8 mouse cellular contexts compared by ENCODE assay signal in the genomic region with DNA sequence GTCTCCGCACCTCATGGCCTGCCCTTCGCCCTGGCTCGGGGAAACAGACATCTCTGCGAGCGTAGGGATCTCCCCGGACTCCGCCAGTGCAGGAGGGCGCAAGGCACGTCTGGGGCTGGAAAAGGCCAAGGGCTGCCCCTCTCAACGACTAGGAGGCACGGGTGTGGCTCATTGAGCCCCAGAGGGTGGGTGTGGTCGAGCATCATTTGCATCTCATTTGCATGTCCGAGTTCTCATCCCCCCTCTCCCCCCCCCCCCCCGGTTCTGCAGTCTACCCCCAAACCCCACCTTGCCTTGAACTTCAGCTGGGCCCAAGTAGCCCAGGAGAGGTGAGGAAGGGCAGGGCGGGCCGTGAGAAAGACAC. TPM values are rescaled to one million over a fixed set of nuclear protein-coding genes. Genes with fewer than 3 reads are reported as not detected.
A peak's percentile ranks its signal among the peaks of the same experiment; 100 is the strongest.
DNase-seq lines count a peak whose midpoint lies in the region; ATAC-seq lines count a peak whose summit lies in the region.

No protein-coding gene starts in this region.

- H3K4me3 ChIP-seq in liver, embryonic 11.5 days (ENCODE audit: low read depth, low read length) = peak overlapping the region; percentile 30; the same call in 1 of the 2 replicates
- H3K4me3 ChIP-seq in embryonic facial prominence, embryonic 15.5 days (replicated peaks) = peak overlapping the region; percentile 48
- peak overlapping the region; percentile 57 for H3K4me3 ChIP-seq in limb, embryonic 10.5 days
- peak overlapping the region; percentile 49; the same call in 1 of the 2 replicates for H3K4me3 ChIP-seq in neural tube, embryonic 15.5 days (replicated peaks)

- no peak overlapping the region for H3K27ac ChIP-seq in liver, embryonic 11.5 days (ENCODE audit: low read depth, low read length)
- no peak overlapping the region for H3K27ac ChIP-seq in embryonic facial prominence, embryonic 15.5 days (replicated peaks)
- peak overlapping the region; percentile 66 for H3K27ac ChIP-seq in limb, embryonic 10.5 days
- peak overlapping the region; percentile 77 for H3K27ac ChIP-seq in neural tube, embryonic 15.5 days (replicated peaks)

- ATAC-seq in liver, embryonic 11.5 days (replicated peaks; ENCODE audit: low FRiP score) = no peak
- ATAC-seq in embryonic facial prominence, embryonic 15.5 days (ENCODE audit: insufficient number of reproducible peaks, low FRiP score, low TSS enrichment, low read depth) = no peak
- no peak for ATAC-seq in neural tube, embryonic 15.5 days (ENCODE audit: low FRiP score)

- DNase-seq in liver, embryonic 11.5 days (ENCODE audit: low spot score) = no peak
- no peak for DNase-seq in liver
- DNase-seq in limb, embryonic 10.5 days (ENCODE audit: low spot score) = no peak
- no peak for DNase-seq in urinary bladder, postnatal 25 days (ENCODE audit: low spot score)
- DNase-seq in layer of hippocampus, adult 9-10 months (ENCODE audit: low spot score) = no peak
- DNase-seq in cerebellum, adult 8-10 months = no peak

- no peaks in the 10 kb centered on the region for H3K9me3 ChIP-seq in liver, embryonic 11.5 days (ENCODE audit: control insufficient read depth, low read length)
- H3K9me3 ChIP-seq in embryonic facial prominence, embryonic 15.5 days (replicated peaks) = no peaks in the 10 kb centered on the region
- no peaks in the 10 kb centered on the region for H3K9me3 ChIP-seq in limb, embryonic 10.5 days (replicated peaks)
- H3K9me3 ChIP-seq in neural tube, embryonic 15.5 days (replicated peaks) = no peaks in the 10 kb centered on the region

- H3K36me3 ChIP-seq in liver, embryonic 11.5 days (ENCODE audit: control insufficient read depth, insufficient read depth, low read length) = no peaks in the 10 kb centered on the region
- H3K36me3 ChIP-seq in embryonic facial prominence, embryonic 15.5 days = no peaks in the 10 kb centered on the region
- H3K36me3 ChIP-seq in limb, embryonic 10.5 days = no peaks in the 10 kb centered on the region
- no peaks in the 10 kb centered on the region for H3K36me3 ChIP-seq in neural tube, embryonic 15.5 days

- H3K4me2 ChIP-seq in liver, embryonic 11.5 days = peak overlapping the region; percentile 88
- peak overlapping the region; percentile 25 for H3K4me2 ChIP-seq in embryonic facial prominence, embryonic 15.5 days (replicated peaks)
- peak overlapping the region; percentile 99 for H3K4me2 ChIP-seq in neural tube, embryonic 15.5 days

- 13% methylated on average over 15 of the region's 16 CpGs for WGBS in liver, embryonic 11.5 days
- WGBS in embryonic facial prominence, embryonic 15.5 days = 11% methylated on average over 14 of the region's 16 CpGs
- WGBS in limb, embryonic 10.5 days = 9% methylated on average over 16 of the region's 16 CpGs
- 9% methylated on average over 15 of the region's 16 CpGs for WGBS in neural tube, embryonic 15.5 days

- peaks cover 18% of the 10 kb centered on the region for H3K4me1 ChIP-seq in liver, embryonic 11.5 days (replicated peaks; ENCODE audit: control insufficient read depth, insufficient read depth, low read length)
- peaks cover 31% of the 10 kb centered on the region for H3K4me1 ChIP-seq in embryonic facial prominence, embryonic 15.5 days
- H3K4me1 ChIP-seq in limb, embryonic 10.5 days = peaks cover 54% of the 10 kb centered on the region
- H3K4me1 ChIP-seq in neural tube, embryonic 15.5 days = peaks cover 76% of the 10 kb centered on the region

- no peak overlapping the region for H3K9ac ChIP-seq in liver, embryonic 11.5 days (ENCODE audit: low read depth, low read length)
- H3K9ac ChIP-seq in embryonic facial prominence, embryonic 15.5 days = no peak overlapping the region
- 0 out of 2 replicates have a peak overlapping the region, but pooled peaks have one; percentile 36 for H3K9ac ChIP-seq in neural tube, embryonic 15.5 days (replicated peaks)

- H3K27me3 ChIP-seq in liver, embryonic 11.5 days (replicated peaks; ENCODE audit: control insufficient read depth, insufficient read depth, low read length) = peaks cover 96% of the 10 kb centered on the region
- H3K27me3 ChIP-seq in embryonic facial prominence, embryonic 15.5 days = peaks cover 98% of the 10 kb centered on the region
- peaks cover 100% of the 10 kb centered on the region for H3K27me3 ChIP-seq in limb, embryonic 10.5 days (ENCODE audit: low read depth, poor library complexity, severe bottlenecking)
- H3K27me3 ChIP-seq in neural tube, embryonic 15.5 days (replicated peaks) = peaks cover 9% of the 10 kb centered on the region; the same call in 1 of the 2 replicates

RNA-seq across cellular contexts. Expression of a gene that starts 3.4 kb away (rescaled TPM):
- 12.8 and 13.3 TPM in 2 replicates for polyA plus RNA-seq in liver, embryonic 11.5 days (2014; fragmentation: Nextera tagmentation; extraction: Ambion mirVana)
- 17.9 and 18.0 TPM in 2 replicates for polyA plus RNA-seq in embryonic facial prominence, embryonic 15.5 days (2015; fragmentation: Nextera tagmentation; extraction: Ambion mirVana)
- polyA plus RNA-seq in limb, embryonic 10.5 days (2016; fragmentation: Nextera tagmentation; extraction: Ambion mirVana) = 16.2 and 16.8 TPM in 2 replicates
- polyA plus RNA-seq in neural tube, embryonic 15.5 days (2015; fragmentation: Nextera tagmentation; extraction: Ambion mirVana) = 25.8 and 30.9 TPM in 2 replicates

Comparison
In these comparisons a context has a peak if more than half of its experiments do, and no peak if none do; other contexts are left out.
1. H3K27ac ChIP-seq: peak in limb, embryonic 10.5 days (single experiment) and neural tube, embryonic 15.5 days (single experiment); none in liver, embryonic 11.5 days (single experiment) and embryonic facial prominence, embryonic 15.5 days (single experiment).
2. H3K4me2 ChIP-seq: peak in every context shown above with its lines; median percentile 99 in neural tube, embryonic 15.5 days; 88 in liver, embryonic 11.5 days; 25 in embryonic facial prominence, embryonic 15.5 days.
3. Peak in every context shown above with its lines, with median percentiles within 50 percentile points of each other: H3K4me3 ChIP-seq.